Mouse (Mus musculus) lung, embryonic 16.5 days (tissue): ENCODE results near the gene Cyp26b1. TPM values are rescaled to one million over a fixed set of nuclear protein-coding genes. Genes with fewer than 3 reads are reported as not detected.

Source experiments
- ATAC-seq: fragments of 200-750 bp; cut with Nextera tagmentation; 2 replicates; pipeline ENCODE4 v1.8.0; 2017; ENCODE audit warnings: low read depth, mild to moderate bottlenecking, moderate library complexity
- H3K27ac ChIP-seq: fragments of 300-500 bp; sonication (generic); 2 replicates; pipeline ENCODE4 v1.5.1; 2014; ENCODE audit warnings: mild to moderate bottlenecking, control low read depth, low read length
- H3K27me3 ChIP-seq: fragments of 300-500 bp; sonication (generic); 2 replicates; pipeline ENCODE4 v1.6.1; 2014; ENCODE audit warnings: low read depth, low read length, mixed read lengths; ENCODE audit not compliant: control insufficient read depth, insufficient read depth
- H3K36me3 ChIP-seq: fragments of 300-500 bp; sonication (generic); 2 replicates; pipeline ENCODE4 v1.6.1; 2014; ENCODE audit warnings: low read length; ENCODE audit not compliant: control insufficient read depth, insufficient read depth
- H3K4me1 ChIP-seq: fragments of 300-500 bp; sonication (generic); replicated peaks from 2 replicates; pipeline ENCODE4 v1.6.1; 2014; ENCODE audit warnings: low read length, mixed read lengths; ENCODE audit not compliant: control insufficient read depth, insufficient read depth
- H3K4me2 ChIP-seq: fragments of 300-500 bp; sonication (generic); 2 replicates; pipeline ENCODE4 v1.6.1; 2014; ENCODE audit warnings: low read depth, low read length, control low read depth
- H3K4me3 ChIP-seq: fragments of 300-500 bp; sonication (generic); 2 replicates; pipeline ENCODE4 v1.5.1; 2014; ENCODE audit warnings: mild to moderate bottlenecking, low read length, control low read depth
- H3K9ac ChIP-seq: fragments of 300-500 bp; sonication (generic); 2 replicates; pipeline ENCODE4 v1.6.1; 2014; ENCODE audit warnings: low read length, control low read depth
- H3K9me3 ChIP-seq: fragments of 300-500 bp; sonication (generic); 2 replicates; pipeline ENCODE4 v1.6.1; 2016; ENCODE audit warnings: low read length; ENCODE audit not compliant: control insufficient read depth
- WGBS: fragments of 180-500 bp; shearing (Covaris S2); extraction: QIAGEN DNeasy Blood & Tissue Kit; methylation state at CpG from one replicate; pipeline ENCODE4 v1.1.7; 2014; 5-methylcytosine and 5-hydroxymethylcytosine counted together
- polyA plus RNA-seq: library from polyadenylated mRNA; unstranded; fragments of >200 nt; fragmentation: Nextera tagmentation; extraction: Ambion mirVana; gene quantifications from 2 replicates; pipeline ENCODE4 v1.2.1, GENCODE M21; 2015

The Cyp26b1 gene
- polyA plus RNA-seq, 1 experiment from 2014 or later = 2.3 TPM

DNA sequence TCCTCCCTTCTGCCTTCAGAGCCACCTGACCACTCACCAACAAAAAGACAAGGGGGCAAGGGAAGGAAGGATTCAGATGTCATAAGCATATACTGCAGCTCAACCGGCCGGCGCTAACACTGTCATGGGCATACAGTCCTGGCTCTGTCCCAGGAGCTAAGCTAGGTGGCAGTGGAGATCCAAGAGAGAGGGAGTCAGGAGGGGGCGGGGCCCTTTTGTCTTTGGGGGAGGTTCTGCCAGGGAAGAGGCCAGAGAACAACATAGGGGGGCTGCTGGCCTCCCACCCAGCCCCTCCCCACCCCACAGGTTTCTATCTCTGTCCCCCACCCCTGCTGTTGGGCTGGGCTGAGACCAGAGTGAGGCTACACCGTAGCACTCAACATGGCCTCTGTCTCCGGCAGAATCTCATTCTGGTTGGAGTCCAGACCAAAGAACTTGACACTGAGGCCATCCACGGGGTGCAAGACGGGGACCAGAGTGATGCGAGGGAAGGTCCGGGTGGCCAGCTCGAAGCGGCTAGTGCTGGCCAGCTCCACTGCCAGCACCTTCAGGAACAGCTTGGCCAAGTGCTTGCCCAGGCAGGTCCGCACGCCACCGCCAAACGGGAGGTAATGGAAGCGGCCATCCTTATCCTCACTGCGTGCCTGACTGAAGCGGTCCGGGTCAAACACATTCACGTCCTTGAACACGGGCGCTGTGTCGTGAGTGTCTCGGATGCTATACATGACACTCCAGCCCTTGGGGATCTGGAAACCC, 19.6 kb downstream of the Cyp26b1 start:
- ATAC-seq = 0 out of 2 replicates have a peak, but pooled peaks have one; percentile 52
- no peak overlapping the region for H3K4me3 ChIP-seq
- WGBS = 30% methylated on average over 25 of the region's 25 CpGs
- no peak overlapping the region for H3K27ac ChIP-seq
- H3K4me1 ChIP-seq = peaks cover 4% of the 10 kb centered on the region
- no peak overlapping the region for H3K9ac ChIP-seq
- H3K4me2 ChIP-seq = 0 out of 2 replicates have a peak overlapping the region, but pooled peaks have one; percentile 19
- no peaks in the 10 kb centered on the region for H3K9me3 ChIP-seq
- H3K27me3 ChIP-seq = peaks cover 2% of the 10 kb centered on the region; the same call in 1 of the 2 replicates
- H3K36me3 ChIP-seq = no peaks in the 10 kb centered on the region

GRCm38 (mm10) chr6:84570039-84570438, 23.7 kb downstream of the Cyp26b1 start:
- no peak overlapping the region for H3K9ac ChIP-seq
- no peak overlapping the region for H3K4me2 ChIP-seq
- H3K36me3 ChIP-seq = no peaks in the 10 kb centered on the region
- no peak overlapping the region for H3K4me3 ChIP-seq
- no peaks in the 10 kb centered on the region for H3K9me3 ChIP-seq
- 25% methylated on average over 3 of the region's 3 CpGs for WGBS
- H3K27ac ChIP-seq = no peak overlapping the region
- no peaks in the 10 kb centered on the region for H3K27me3 ChIP-seq
- ATAC-seq = 0 out of 2 replicates have a peak, but pooled peaks have one; percentile 29
- H3K4me1 ChIP-seq = peaks cover 4% of the 10 kb centered on the region

DNA sequence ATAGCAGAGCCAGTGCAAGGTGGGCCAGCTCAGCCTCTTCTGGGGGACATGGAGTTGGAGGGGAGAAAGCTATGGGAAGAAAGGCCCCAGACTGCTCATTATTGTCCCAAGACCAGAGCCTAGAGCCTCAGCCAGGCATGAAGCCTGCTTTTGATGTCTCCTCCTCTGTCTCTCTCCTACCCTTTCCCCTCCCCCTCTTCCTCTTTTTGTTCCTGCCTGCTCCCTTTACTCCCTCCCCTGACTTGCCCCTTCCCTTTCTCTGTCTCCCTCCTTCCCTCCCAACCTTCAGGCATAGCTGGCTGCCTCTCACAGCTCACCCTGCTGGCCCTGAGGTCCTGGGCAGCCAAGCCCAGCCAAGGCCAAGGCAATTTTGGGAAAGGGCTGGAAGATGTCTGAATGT, 24.1 kb downstream of the Cyp26b1 start:
- no peak overlapping the region for H3K4me3 ChIP-seq
- no peaks in the 10 kb centered on the region for H3K27me3 ChIP-seq
- no peaks in the 10 kb centered on the region for H3K36me3 ChIP-seq
- H3K4me1 ChIP-seq = peaks cover 4% of the 10 kb centered on the region
- H3K9ac ChIP-seq = no peak overlapping the region
- no peaks in the 10 kb centered on the region for H3K9me3 ChIP-seq
- H3K4me2 ChIP-seq = no peak overlapping the region
- H3K27ac ChIP-seq = no peak overlapping the region
- ATAC-seq = no peak

DNA sequence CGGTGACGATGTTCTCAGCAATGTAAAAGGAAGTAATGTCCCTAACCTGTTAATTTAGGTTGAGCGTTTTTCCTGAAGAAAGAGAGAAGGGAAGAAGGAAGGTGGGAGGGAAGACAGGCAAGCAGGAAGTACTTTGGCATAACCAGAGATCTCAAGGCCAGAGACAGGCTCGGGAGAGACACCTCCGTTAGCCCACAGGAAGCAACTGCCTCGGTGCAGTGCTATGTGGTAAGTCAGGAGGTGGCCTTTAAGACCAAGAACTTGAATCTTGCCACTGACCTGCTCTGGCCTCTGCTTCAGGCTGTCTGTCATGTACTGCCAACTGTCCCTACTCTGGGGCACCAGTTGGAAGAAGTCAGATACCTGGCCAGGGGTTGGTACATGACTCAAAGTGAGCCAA, 24.8 kb downstream of the Cyp26b1 start:
- no peaks in the 10 kb centered on the region for H3K36me3 ChIP-seq

DNA sequence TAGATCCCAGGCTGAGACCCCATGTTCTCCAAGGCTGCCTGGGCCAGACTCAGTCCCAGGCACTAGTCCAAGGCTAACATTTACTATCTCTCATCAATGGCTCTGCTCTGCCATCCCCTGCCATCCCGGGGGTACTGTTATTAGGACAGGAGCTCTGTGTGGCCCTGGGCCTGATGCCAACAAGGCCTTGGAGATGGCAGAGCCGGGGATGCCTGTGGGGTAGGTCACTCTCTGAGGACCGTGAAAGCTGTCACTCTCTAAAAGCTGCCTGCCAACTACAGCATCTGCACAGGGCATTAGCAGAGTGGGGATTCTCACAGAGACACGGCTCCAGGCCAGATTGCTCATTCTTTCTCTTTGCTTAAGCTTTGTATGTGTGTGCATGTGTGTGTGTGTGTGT, 26.0 kb downstream of the Cyp26b1 start:
- H3K9me3 ChIP-seq = no peaks in the 10 kb centered on the region
- no peak overlapping the region for H3K4me3 ChIP-seq
- no peak overlapping the region for H3K4me2 ChIP-seq
- no peaks in the 10 kb centered on the region for H3K27me3 ChIP-seq
- no peak overlapping the region for H3K9ac ChIP-seq
- H3K4me1 ChIP-seq = peaks cover 4% of the 10 kb centered on the region; the same call in 1 of the 2 replicates
- H3K36me3 ChIP-seq = no peaks in the 10 kb centered on the region
- WGBS = 50% methylated on average over 4 of the region's 4 CpGs
- no peak overlapping the region for H3K27ac ChIP-seq
- no peak for ATAC-seq

More for the DNA sequence above, 24.8 kb downstream of the Cyp26b1 start:
- no peaks in the 10 kb centered on the region for H3K9me3 ChIP-seq
- H3K4me2 ChIP-seq = no peak overlapping the region
- ATAC-seq = no peak
- WGBS = 63% methylated on average over 6 of the region's 6 CpGs
- H3K9ac ChIP-seq = no peak overlapping the region
- no peaks in the 10 kb centered on the region for H3K27me3 ChIP-seq
- peaks cover 4% of the 10 kb centered on the region for H3K4me1 ChIP-seq
- H3K27ac ChIP-seq = no peak overlapping the region
- H3K4me3 ChIP-seq = no peak overlapping the region

- Histone ChIP-seq H3K9me3 (no peaks in the 10 kb centered on the region), H3K9ac (no peak overlapping the region), H3K36me3 (no peaks in the 10 kb centered on the region), H3K4me3 (no peak overlapping the region), H3K4me2 (no peak overlapping the region), H3K27me3 (no peaks in the 10 kb centered on the region), H3K27ac (no peak overlapping the region), H3K4me1 (peaks cover 4% of the 10 kb centered on the region; the same call in 1 of the 2 replicates)
- WGBS = 74% methylated on average over 2 of the region's 2 CpGs
- no peak for ATAC-seq
Measured at GRCm38 (mm10) chr6:84566825-84567224, 26.9 kb downstream of the Cyp26b1 start.

- H3K27me3 ChIP-seq = no peaks in the 10 kb centered on the region
- WGBS = 62% methylated on average over 5 of the region's 5 CpGs
- no peak overlapping the region for H3K27ac ChIP-seq
- no peak overlapping the region for H3K4me3 ChIP-seq
- H3K9ac ChIP-seq = no peak overlapping the region
- no peaks in the 10 kb centered on the region for H3K36me3 ChIP-seq
- no peak overlapping the region for H3K4me2 ChIP-seq
- H3K4me1 ChIP-seq = peaks cover 4% of the 10 kb centered on the region; the same call in 1 of the 2 replicates
- H3K9me3 ChIP-seq = no peaks in the 10 kb centered on the region
- ATAC-seq = no peak
Measured at GRCm38 (mm10) chr6:84565245-84565644, 28.5 kb downstream of the Cyp26b1 start.

GRCm38 (mm10) chr6:84562948-84563347, 30.8 kb downstream of the Cyp26b1 start:
- no peaks in the 10 kb centered on the region for H3K4me1 ChIP-seq
- ATAC-seq = no peak
- H3K9ac ChIP-seq = no peak overlapping the region
- no peaks in the 10 kb centered on the region for H3K9me3 ChIP-seq
- H3K27ac ChIP-seq = no peak overlapping the region
- H3K4me2 ChIP-seq = no peak overlapping the region
- 16% methylated on average over 4 of the region's 4 CpGs for WGBS
- H3K27me3 ChIP-seq = no peaks in the 10 kb centered on the region
- no peak overlapping the region for H3K4me3 ChIP-seq
- H3K36me3 ChIP-seq = no peaks in the 10 kb centered on the region

DNA sequence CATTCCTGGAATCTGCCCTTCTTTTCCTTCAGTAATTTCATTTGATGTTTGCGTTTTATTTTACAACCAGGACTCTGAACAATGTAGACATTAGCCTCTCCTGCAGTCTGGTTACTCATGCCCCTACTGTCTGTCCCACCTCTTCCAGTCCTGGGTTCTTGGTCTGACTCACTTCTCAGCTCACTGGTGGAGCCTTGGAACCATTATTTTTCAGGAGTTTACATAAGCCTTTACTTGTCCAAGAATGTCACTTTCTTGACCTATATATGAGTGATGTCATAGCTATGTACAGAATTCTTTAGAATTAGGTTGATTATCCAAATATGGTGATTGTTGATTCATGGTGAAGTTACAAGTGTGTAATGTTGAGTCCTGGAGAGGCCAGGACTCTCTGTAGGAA, 32.5 kb downstream of the Cyp26b1 start:
- no peaks in the 10 kb centered on the region for H3K9me3 ChIP-seq
- no peak overlapping the region for H3K4me3 ChIP-seq
- no peak overlapping the region for H3K27ac ChIP-seq
- H3K36me3 ChIP-seq = no peaks in the 10 kb centered on the region
- H3K27me3 ChIP-seq = no peaks in the 10 kb centered on the region
- H3K4me2 ChIP-seq = no peak overlapping the region
- no peak overlapping the region for H3K9ac ChIP-seq
- no peak for ATAC-seq
- 55% methylated on average over 1 of the region's 1 CpGs for WGBS
- H3K4me1 ChIP-seq = no peaks in the 10 kb centered on the region
